Mouse (Mus musculus) thymus, postnatal 25 days (tissue): ENCODE measurements at regions not wholly inside any gene's neighbourhood (a gene's known extent, or its start where the extent isn't known, plus 50 kb on each side); places are given as distances from the start of the nearest gene placed in this dataset.
"Not testable (repeated sequence)": the region's sequence is repeated elsewhere in the genome, so short reads cannot be mapped to it uniquely, and the experiment has no call there.

Source experiments
- DNase-seq: peaks from one replicate; pipeline ENCODE4 v3.0.0; 2022

GRCm38 (mm10) chr15:34027111-34027510 lies 330.6 kb downstream of the 9430069I07Rik start:
- not testable (repeated sequence) for DNase-seq

GRCm38 (mm10) chr15:34025396-34025795 lies 332.3 kb downstream of the 9430069I07Rik start:
- DNase-seq: no peak

GRCm38 (mm10) chr15:34021857-34022256 lies 335.8 kb downstream of the 9430069I07Rik start:
- peak; percentile 56 for DNase-seq

GRCm38 (mm10) chr15:34016397-34017156 lies 341.1 kb downstream of the 9430069I07Rik start:
- no peak for DNase-seq

- DNase-seq: no peak
Observed at GRCm38 (mm10) chr15:34008591-34008990, 349.1 kb downstream of the 9430069I07Rik start.

GRCm38 (mm10) chr15:33992383-33992782 lies 365.3 kb downstream of the 9430069I07Rik start:
- DNase-seq: no peak

- no peak for DNase-seq
Observed at GRCm38 (mm10) chr15:33975077-33975476, 382.6 kb downstream of the 9430069I07Rik start.

- DNase-seq: no peak
Observed at GRCm38 (mm10) chr15:33973466-33973865, 384.2 kb downstream of the 9430069I07Rik start.

GRCm38 (mm10) chr15:33969409-33969808 lies 388.3 kb downstream of the 9430069I07Rik start:
- DNase-seq: no peak

GRCm38 (mm10) chr15:33935013-33935664 lies 422.5 kb downstream of the 9430069I07Rik start:
- no peak for DNase-seq

GRCm38 (mm10) chr15:33926446-33926845 lies 431.2 kb downstream of the 9430069I07Rik start:
- DNase-seq: no peak

- DNase-seq: no peak
Observed at GRCm38 (mm10) chr15:33924094-33924890, 433.4 kb downstream of the 9430069I07Rik start.

GRCm38 (mm10) chr15:33914891-33915290 lies 442.8 kb downstream of the 9430069I07Rik start:
- DNase-seq: no peak

GRCm38 (mm10) chr15:33906727-33907479 lies 450.8 kb downstream of the 9430069I07Rik start:
- no peak for DNase-seq

GRCm38 (mm10) chr15:33896076-33896475 lies 461.6 kb downstream of the 9430069I07Rik start:
- DNase-seq: no peak

- no peak for DNase-seq
Observed at GRCm38 (mm10) chr15:33890606-33891005, 467.1 kb downstream of the 9430069I07Rik start.

- DNase-seq: no peak
Observed at GRCm38 (mm10) chr15:33888865-33889368, 468.8 kb downstream of the 9430069I07Rik start.

- no peak for DNase-seq
Observed at GRCm38 (mm10) chr15:33862224-33862752, 495.4 kb downstream of the 9430069I07Rik start.

GRCm38 (mm10) chr15:33825435-33826088 lies 532.1 kb downstream of the 9430069I07Rik start:
- no peak for DNase-seq

- no peak for DNase-seq
Observed at GRCm38 (mm10) chr15:33824826-33825225, 532.8 kb downstream of the 9430069I07Rik start.

GRCm38 (mm10) chr15:33780960-33781359 lies 576.7 kb downstream of the 9430069I07Rik start:
- DNase-seq: no peak

- no peak for DNase-seq
Observed at GRCm38 (mm10) chr15:33759496-33759895, 598.2 kb downstream of the 9430069I07Rik start.
